Mouse (Mus musculus): ENCODE data around the gene Hist1h1t. TPM values are rescaled to one million over a fixed set of nuclear protein-coding genes. Genes with fewer than 3 reads are reported as not detected.
"Not testable (repeated sequence)": the region's sequence is repeated elsewhere in the genome, so short reads cannot be mapped to it uniquely, and the experiment has no call there.

Gene Hist1h1t
- polyA plus RNA-seq, 1 experiment from 2014 or later, result not detected

GRCm38 (mm10) chr13:23697491-23698299 lies 2.1 kb downstream of the Hist1h1t start:
- H3K4me2 ChIP-seq (ENCODE audit: low read depth, low read length), result peak overlapping the region; percentile 63
- peak overlapping the region; percentile 44 for H3K4me3 ChIP-seq (ENCODE audit: low read depth, low read length)
- H3K4me1 ChIP-seq (ENCODE audit: control insufficient read depth, insufficient read depth, low read length), result peaks cover 3% of the 10 kb centered on the region; the same call in 1 of the 2 replicates
- peak; percentile 86 for ATAC-seq (ENCODE audit: low read depth)
- peak overlapping the region; percentile 33 for H3K9ac ChIP-seq (replicated peaks; ENCODE audit: low read depth, low read length)
- H3K27me3 ChIP-seq (ENCODE audit: control insufficient read depth, insufficient read depth, low read length), result no peaks in the 10 kb centered on the region
- under 1% methylated on average over 23 of the region's 32 CpGs for WGBS
- H3K27ac ChIP-seq (ENCODE audit: low read depth, low read length), result peak overlapping the region; percentile 84
- H3K9me3 ChIP-seq (ENCODE audit: control insufficient read depth, low read length), result no peaks in the 10 kb centered on the region
- no peaks in the 10 kb centered on the region for H3K36me3 ChIP-seq (ENCODE audit: control insufficient read depth, insufficient read depth, low read length)

GRCm38 (mm10) chr13:23698300-23698693 lies 2.7 kb downstream of the Hist1h1t start, which contains the start of gene Hist1h4c:
TSS of gene Hist1h4c (minus strand) at chr13:23698454.
- peak within 1 kb of the TSS; percentile 33 for H3K9ac ChIP-seq (replicated peaks; ENCODE audit: low read depth, low read length)
- no peaks in the 10 kb centered on the region for H3K36me3 ChIP-seq (ENCODE audit: control insufficient read depth, insufficient read depth, low read length)
- H3K4me2 ChIP-seq (ENCODE audit: low read depth, low read length), result peak within 1 kb of the TSS; percentile 63
- H3K27ac ChIP-seq (ENCODE audit: low read depth, low read length), result peak within 1 kb of the TSS; percentile 84
- no peaks in the 10 kb centered on the region for H3K27me3 ChIP-seq (ENCODE audit: control insufficient read depth, insufficient read depth, low read length)
- H3K4me1 ChIP-seq (ENCODE audit: control insufficient read depth, insufficient read depth, low read length), result peaks cover 3% of the 10 kb centered on the region; the same call in 1 of the 2 replicates
- peak; percentile 96 for ATAC-seq (ENCODE audit: low read depth)
- peak within 1 kb of the TSS; percentile 44 for H3K4me3 ChIP-seq (ENCODE audit: low read depth, low read length)
- WGBS, result 0% methylated on average over 20 of the region's 22 CpGs
- no peaks in the 10 kb centered on the region for H3K9me3 ChIP-seq (ENCODE audit: control insufficient read depth, low read length)

GRCm38 (mm10) chr13:23698996-23699395 lies 3.4 kb downstream of the Hist1h1t start:
- Histone ChIP-seq H3K36me3 (ENCODE audit: control insufficient read depth, insufficient read depth, low read length) (no peaks in the 10 kb centered on the region), H3K27ac (ENCODE audit: low read depth, low read length) (peak overlapping the region; percentile 84; the same call in 1 of the 2 replicates), H3K4me1 (ENCODE audit: control insufficient read depth, insufficient read depth, low read length) (peaks cover 3% of the 10 kb centered on the region; the same call in 1 of the 2 replicates), H3K9ac (replicated peaks; ENCODE audit: low read depth, low read length) (no peak overlapping the region), H3K4me3 (ENCODE audit: low read depth, low read length) (peak overlapping the region; percentile 11; the same call in 1 of the 2 replicates), H3K27me3 (ENCODE audit: control insufficient read depth, insufficient read depth, low read length) (no peaks in the 10 kb centered on the region), H3K4me2 (ENCODE audit: low read depth, low read length) (0 out of 2 replicates have a peak overlapping the region, but pooled peaks have one; percentile 63), H3K9me3 (ENCODE audit: control insufficient read depth, low read length) (no peaks in the 10 kb centered on the region)
- no peak for ATAC-seq (ENCODE audit: low read depth)
- 81% methylated on average over 6 of the region's 6 CpGs for WGBS

GRCm38 (mm10) chr13:23699767-23700166 lies 4.2 kb downstream of the Hist1h1t start:
- H3K4me2 ChIP-seq (ENCODE audit: low read depth, low read length), result no peak overlapping the region
- no peak for ATAC-seq (ENCODE audit: low read depth)
- no peak overlapping the region for H3K9ac ChIP-seq (replicated peaks; ENCODE audit: low read depth, low read length)
- no peaks in the 10 kb centered on the region for H3K9me3 ChIP-seq (ENCODE audit: control insufficient read depth, low read length)
- no peaks in the 10 kb centered on the region for H3K36me3 ChIP-seq (ENCODE audit: control insufficient read depth, insufficient read depth, low read length)
- H3K4me1 ChIP-seq (ENCODE audit: control insufficient read depth, insufficient read depth, low read length), result peaks cover 3% of the 10 kb centered on the region; the same call in 1 of the 2 replicates
- H3K4me3 ChIP-seq (ENCODE audit: low read depth, low read length), result no peak overlapping the region
- no peak overlapping the region for H3K27ac ChIP-seq (ENCODE audit: low read depth, low read length)
- H3K27me3 ChIP-seq (ENCODE audit: control insufficient read depth, insufficient read depth, low read length), result no peaks in the 10 kb centered on the region
- 71% methylated on average over 3 of the region's 3 CpGs for WGBS

GRCm38 (mm10) chr13:23700786-23701520 lies 5.3 kb downstream of the Hist1h1t start:
- Histone ChIP-seq H3K36me3 (ENCODE audit: control insufficient read depth, insufficient read depth, low read length) (no peaks in the 10 kb centered on the region), H3K4me2 (ENCODE audit: low read depth, low read length) (no peak overlapping the region), H3K27me3 (ENCODE audit: control insufficient read depth, insufficient read depth, low read length) (no peaks in the 10 kb centered on the region), H3K9ac (replicated peaks; ENCODE audit: low read depth, low read length) (no peak overlapping the region), H3K27ac (ENCODE audit: low read depth, low read length) (no peak overlapping the region), H3K4me3 (ENCODE audit: low read depth, low read length) (no peak overlapping the region), H3K9me3 (ENCODE audit: control insufficient read depth, low read length) (no peaks in the 10 kb centered on the region), H3K4me1 (ENCODE audit: control insufficient read depth, insufficient read depth, low read length) (peaks cover 3% of the 10 kb centered on the region; the same call in 1 of the 2 replicates)
- WGBS, result 31% methylated on average over 8 of the region's 8 CpGs
- peak; percentile 45; the same call in 1 of the 2 replicates for ATAC-seq (ENCODE audit: low read depth)

GRCm38 (mm10) chr13:23702220-23702619 lies 6.6 kb downstream of the Hist1h1t start:
- 86% methylated on average over 4 of the region's 4 CpGs for WGBS
- H3K4me3 ChIP-seq (ENCODE audit: low read depth, low read length), result no peak overlapping the region
- no peak overlapping the region for H3K9ac ChIP-seq (replicated peaks; ENCODE audit: low read depth, low read length)
- H3K4me1 ChIP-seq (ENCODE audit: control insufficient read depth, insufficient read depth, low read length), result peaks cover 3% of the 10 kb centered on the region; the same call in 1 of the 2 replicates
- no peak overlapping the region for H3K27ac ChIP-seq (ENCODE audit: low read depth, low read length)
- no peak for ATAC-seq (ENCODE audit: low read depth)
- H3K27me3 ChIP-seq (ENCODE audit: control insufficient read depth, insufficient read depth, low read length), result no peaks in the 10 kb centered on the region
- H3K36me3 ChIP-seq (ENCODE audit: control insufficient read depth, insufficient read depth, low read length), result no peaks in the 10 kb centered on the region
- no peaks in the 10 kb centered on the region for H3K9me3 ChIP-seq (ENCODE audit: control insufficient read depth, low read length)
- H3K4me2 ChIP-seq (ENCODE audit: low read depth, low read length), result no peak overlapping the region

- not testable (repeated sequence) for H3K4me3 ChIP-seq (ENCODE audit: low read depth, low read length); H3K4me2 ChIP-seq (ENCODE audit: low read depth, low read length); ATAC-seq (ENCODE audit: low read depth); H3K9ac ChIP-seq (replicated peaks; ENCODE audit: low read depth, low read length); H3K4me1 ChIP-seq (ENCODE audit: control insufficient read depth, insufficient read depth, low read length); H3K9me3 ChIP-seq (ENCODE audit: control insufficient read depth, low read length); H3K27me3 ChIP-seq (ENCODE audit: control insufficient read depth, insufficient read depth, low read length); H3K36me3 ChIP-seq (ENCODE audit: control insufficient read depth, insufficient read depth, low read length); H3K27ac ChIP-seq (ENCODE audit: low read depth, low read length)
- 96% methylated on average over 2 of the region's 2 CpGs for WGBS
Measured at GRCm38 (mm10) chr13:23702801-23703200, 7.2 kb downstream of the Hist1h1t start.

GRCm38 (mm10) chr13:23705751-23706356 lies 10.2 kb downstream of the Hist1h1t start:
- no peak overlapping the region for H3K4me2 ChIP-seq (ENCODE audit: low read depth, low read length)
- H3K9me3 ChIP-seq (ENCODE audit: control insufficient read depth, low read length), result no peaks in the 10 kb centered on the region
- H3K27ac ChIP-seq (ENCODE audit: low read depth, low read length), result no peak overlapping the region

More at GRCm38 (mm10) chr13:23705751-23706356, 10.2 kb downstream of the Hist1h1t start:
- no peaks in the 10 kb centered on the region for H3K36me3 ChIP-seq (ENCODE audit: control insufficient read depth, insufficient read depth, low read length)
- H3K4me3 ChIP-seq (ENCODE audit: low read depth, low read length), result no peak overlapping the region
- WGBS, result 92% methylated on average over 7 of the region's 7 CpGs
- H3K9ac ChIP-seq (replicated peaks; ENCODE audit: low read depth, low read length), result no peak overlapping the region
- H3K4me1 ChIP-seq (ENCODE audit: control insufficient read depth, insufficient read depth, low read length), result no peaks in the 10 kb centered on the region
- no peak for ATAC-seq (ENCODE audit: low read depth)
- no peaks in the 10 kb centered on the region for H3K27me3 ChIP-seq (ENCODE audit: control insufficient read depth, insufficient read depth, low read length)
